Mouse (Mus musculus) lung, adult 2 months (tissue): ENCODE measurements around the gene Usp32. TPM values are rescaled to one million over a fixed set of nuclear protein-coding genes. Genes with fewer than 3 reads are reported as not detected.

Experiments
- DNase-seq: peaks from one replicate; pipeline ENCODE4 v3.0.0; 2022
- H3K4me1 ChIP-seq: fragments of 200-500 bp; 2 replicates; pipeline ENCODE4 v1.6.1; 2011; ENCODE audit warnings: low read length; ENCODE audit not compliant: control insufficient read depth, insufficient read depth
- H3K4me3 ChIP-seq: fragments of 200-500 bp; replicated peaks from 2 replicates; pipeline ENCODE3; 2011; ENCODE audit warnings: low read depth, mild to moderate bottlenecking, control low read depth, low read length; ENCODE audit errors: extremely low read depth
- CTCF ChIP-seq: fragments of 200-500 bp; IDR thresholded peaks from 2 replicates; pipeline ENCODE4 v1.5.1; 2011; ENCODE audit warnings: mild to moderate bottlenecking, low read length, control low read depth; ENCODE audit not compliant: insufficient read depth
- POLR2A ChIP-seq: fragments of 200-500 bp; IDR thresholded peaks from 2 replicates; pipeline ENCODE4 v1.6.1; 2011; ENCODE audit warnings: low read depth, mild to moderate bottlenecking, control low read depth, low read length, borderline replicate concordance; ENCODE audit errors: extremely low read depth
- WGBS: fragments of 180-500 bp; shearing (Covaris S2); methylation state at CpG from one replicate; pipeline ENCODE4 v1.1.7; 2018; 5-methylcytosine and 5-hydroxymethylcytosine counted together
- polyA plus RNA-seq: library from polyadenylated mRNA; depleted of rRNA; stranded (reverse); fragments of >200 nt; gene quantifications from 2 replicates; pipeline ENCODE4 v1.2.3, GENCODE M21; 2012

The Usp32 gene
- polyA plus RNA-seq, 1 experiment, result 7.9 TPM

- Histone ChIP-seq H3K4me3 (no peak overlapping the region), H3K4me1 (no peaks in the 10 kb centered on the region)
- TF ChIP-seq POLR2A (no peak), CTCF (no peak)
- WGBS, result 88% methylated on average over 1 of the region's 1 CpGs
- DNase-seq, result no peak
These were observed 147.0 kb downstream of the Usp32 start for GRCm38 (mm10) chr11:84992996-84993395.

- H3K4me1 ChIP-seq, result no peaks in the 10 kb centered on the region
- H3K4me3 ChIP-seq, result no peak overlapping the region
- no peak for DNase-seq
- no peak for TF ChIP-seq POLR2A
- no peak for TF ChIP-seq CTCF
- WGBS, result 88% methylated on average over 3 of the region's 3 CpGs
These were observed 151.5 kb downstream of the Usp32 start for GRCm38 (mm10) chr11:84988341-84988919.

- WGBS, result 83% methylated on average over 6 of the region's 6 CpGs
- Histone ChIP-seq H3K4me1 (no peaks in the 10 kb centered on the region), H3K4me3 (no peak overlapping the region)
- no peak for DNase-seq
- TF ChIP-seq POLR2A (no peak), CTCF (no peak)
These were observed 154.5 kb downstream of the Usp32 start for GRCm38 (mm10) chr11:84985421-84985820.

- WGBS, result 62% methylated on average over 2 of the region's 2 CpGs
- TF ChIP-seq CTCF (no peak), POLR2A (no peak)
- Histone ChIP-seq H3K4me1 (no peaks in the 10 kb centered on the region), H3K4me3 (no peak overlapping the region)
- DNase-seq, result no peak
These were observed 159.3 kb downstream of the Usp32 start for GRCm38 (mm10) chr11:84980697-84981096.

- TF ChIP-seq POLR2A, result no peak
- Histone ChIP-seq H3K4me3 (no peak overlapping the region), H3K4me1 (no peaks in the 10 kb centered on the region)
- no peak for DNase-seq
- 10% methylated on average over 1 of the region's 1 CpGs for WGBS
These were observed 160.6 kb downstream of the Usp32 start for GRCm38 (mm10) chr11:84979351-84979750.

GRCm38 (mm10) chr11:84978113-84978512, 161.8 kb downstream of the Usp32 start:
- TF ChIP-seq CTCF (peak; percentile 67), POLR2A (no peak)
- peaks cover 3% of the 10 kb centered on the region; the same call in 1 of the 2 replicates for H3K4me1 ChIP-seq
- no peak for DNase-seq
- WGBS, result 52% methylated on average over 2 of the region's 2 CpGs
- H3K4me3 ChIP-seq, result no peak overlapping the region

- TF ChIP-seq CTCF (no peak), POLR2A (no peak)
- Histone ChIP-seq H3K4me3 (no peak overlapping the region), H3K4me1 (peaks cover 3% of the 10 kb centered on the region; the same call in 1 of the 2 replicates)
- DNase-seq, result no peak
- WGBS, result 64% methylated on average over 3 of the region's 3 CpGs
These were observed 162.5 kb downstream of the Usp32 start for GRCm38 (mm10) chr11:84977385-84977952.

GRCm38 (mm10) chr11:84976706-84977105, 163.3 kb downstream of the Usp32 start:
- no peak overlapping the region for H3K4me3 ChIP-seq
- TF ChIP-seq POLR2A (no peak), CTCF (no peak)
- peaks cover 6% of the 10 kb centered on the region; the same call in 1 of the 2 replicates for H3K4me1 ChIP-seq
- DNase-seq, result no peak
- 84% methylated on average over 3 of the region's 3 CpGs for WGBS

GRCm38 (mm10) chr11:84974582-84974981, 165.4 kb downstream of the Usp32 start:
- no peak for DNase-seq
- Histone ChIP-seq H3K4me3 (no peak overlapping the region), H3K4me1 (peaks cover 9% of the 10 kb centered on the region)
- TF ChIP-seq CTCF (no peak), POLR2A (no peak)
- WGBS, result 28% methylated on average over 7 of the region's 7 CpGs

- 64% methylated on average over 5 of the region's 5 CpGs for WGBS
- no peak for DNase-seq
- H3K4me3 ChIP-seq, result no peak overlapping the region
- TF ChIP-seq POLR2A, result no peak
- no peak for TF ChIP-seq CTCF
- peaks cover 13% of the 10 kb centered on the region for H3K4me1 ChIP-seq
These were observed 166.3 kb downstream of the Usp32 start for GRCm38 (mm10) chr11:84973661-84974060.
